Mouse (Mus musculus): Measurements from ENCODE around the gene Pkd1l2. TPM values are rescaled to one million over a fixed set of nuclear protein-coding genes. Genes with fewer than 3 reads are reported as not detected.

Pkd1l2 gene
- total and polyA plus RNA-seq, 2 experiments from 2014 or later = 0.01 TPM; not detected in 1

- no peak overlapping the region for H3K4me3 ChIP-seq (ENCODE audit: low read depth, low read length)
- H3K4me1 ChIP-seq (ENCODE audit: control insufficient read depth, insufficient read depth) = 0 out of 2 replicates have a peak, but pooled peaks cover 7% of the 10 kb centered on the region
- H3K27ac ChIP-seq (ENCODE audit: low read depth) = no peak overlapping the region
- 0 out of 2 replicates have a peak, but pooled peaks cover 10% of the 10 kb centered on the region for H3K9me3 ChIP-seq (replicated peaks; ENCODE audit: control insufficient read depth, low read length)
- 53% methylated on average over 11 of the region's 11 CpGs for WGBS
- ATAC-seq (ENCODE audit: insufficient read depth, low read depth) (no peak), DNase-seq (ENCODE audit: low spot score) (no peak)
- no peak overlapping the region for H3K4me2 ChIP-seq (ENCODE audit: low read depth, low read length)
- H3K27me3 ChIP-seq (ENCODE audit: control insufficient read depth, insufficient read depth, low read length) = no peaks in the 10 kb centered on the region
- no peak for TF ChIP-seq EP300 (IDR thresholded peaks at IDR 0.05; ENCODE audit: low read depth)
- no peak for TF ChIP-seq CTCF (IDR thresholded peaks at IDR 0.05; ENCODE audit: low read depth)
- no peak overlapping the region for H3K9ac ChIP-seq (replicated peaks; ENCODE audit: low read depth, low read length)
- no peaks in the 10 kb centered on the region for H3K36me3 ChIP-seq (replicated peaks; ENCODE audit: control insufficient read depth, insufficient read depth, low read length)
Observed at GRCm38 (mm10) chr8:117097564-117098191, 15.4 kb upstream of the Pkd1l2 start.

- ATAC-seq (ENCODE audit: insufficient read depth, low read depth) = no peak
- 63% methylated on average over 10 of the region's 10 CpGs for WGBS
- TF ChIP-seq EP300 (IDR thresholded peaks at IDR 0.05; ENCODE audit: low read depth) (no peak), CTCF (IDR thresholded peaks at IDR 0.05; ENCODE audit: low read depth) (no peak)
- Histone ChIP-seq H3K4me1 (ENCODE audit: control insufficient read depth, insufficient read depth) (0 out of 2 replicates have a peak, but pooled peaks cover 7% of the 10 kb centered on the region), H3K27me3 (ENCODE audit: control insufficient read depth, insufficient read depth, low read length) (no peaks in the 10 kb centered on the region), H3K9ac (replicated peaks; ENCODE audit: low read depth, low read length) (no peak overlapping the region), H3K36me3 (replicated peaks; ENCODE audit: control insufficient read depth, insufficient read depth, low read length) (no peaks in the 10 kb centered on the region), H3K9me3 (replicated peaks; ENCODE audit: control insufficient read depth, low read length) (0 out of 2 replicates have a peak, but pooled peaks cover 10% of the 10 kb centered on the region), H3K27ac (ENCODE audit: low read depth) (no peak overlapping the region), H3K4me2 (ENCODE audit: low read depth, low read length) (no peak overlapping the region), H3K4me3 (ENCODE audit: low read depth, low read length) (no peak overlapping the region)
- DNase-seq (ENCODE audit: low spot score) = no peak
Observed at GRCm38 (mm10) chr8:117097051-117097563, 14.9 kb upstream of the Pkd1l2 start.

- no peak for TF ChIP-seq CTCF (IDR thresholded peaks at IDR 0.05; ENCODE audit: low read depth)
- TF ChIP-seq EP300 (IDR thresholded peaks at IDR 0.05; ENCODE audit: low read depth) = no peak
- no peak within 1 kb of the TSS for H3K9ac ChIP-seq (replicated peaks; ENCODE audit: low read depth, low read length)
- H3K4me1 ChIP-seq (ENCODE audit: control insufficient read depth, insufficient read depth) = 0 out of 2 replicates have a peak, but pooled peaks cover 7% of the 10 kb centered on the region
- H3K9me3 ChIP-seq (replicated peaks; ENCODE audit: control insufficient read depth, low read length) = 0 out of 2 replicates have a peak, but pooled peaks cover 10% of the 10 kb centered on the region
- WGBS = 56% methylated on average over 12 of the region's 12 CpGs
- DNase-seq (ENCODE audit: low spot score) (no peak), ATAC-seq (ENCODE audit: insufficient read depth, low read depth) (no peak)
- no peak within 1 kb of the TSS for H3K4me2 ChIP-seq (ENCODE audit: low read depth, low read length)
- H3K36me3 ChIP-seq (replicated peaks; ENCODE audit: control insufficient read depth, insufficient read depth, low read length) = no peaks in the 10 kb centered on the region
- no peaks in the 10 kb centered on the region for H3K27me3 ChIP-seq (ENCODE audit: control insufficient read depth, insufficient read depth, low read length)
- H3K27ac ChIP-seq (ENCODE audit: low read depth) = no peak within 1 kb of the TSS
- H3K4me3 ChIP-seq (ENCODE audit: low read depth, low read length) = no peak within 1 kb of the TSS
Observed at GRCm38 (mm10) chr8:117095647-117096046, 13.4 kb upstream of the Pkd1l2 start, which contains the start of gene Bco1. Gene Bco1, plus strand, starts transcription at chr8:117095854.

- Histone ChIP-seq H3K27ac (ENCODE audit: low read depth) (no peak overlapping the region), H3K4me1 (ENCODE audit: control insufficient read depth, insufficient read depth) (0 out of 2 replicates have a peak, but pooled peaks cover 7% of the 10 kb centered on the region), H3K27me3 (ENCODE audit: control insufficient read depth, insufficient read depth, low read length) (no peaks in the 10 kb centered on the region), H3K9me3 (replicated peaks; ENCODE audit: control insufficient read depth, low read length) (0 out of 2 replicates have a peak, but pooled peaks cover 2% of the 10 kb centered on the region), H3K4me2 (ENCODE audit: low read depth, low read length) (no peak overlapping the region), H3K36me3 (replicated peaks; ENCODE audit: control insufficient read depth, insufficient read depth, low read length) (no peaks in the 10 kb centered on the region), H3K4me3 (ENCODE audit: low read depth, low read length) (no peak overlapping the region), H3K9ac (replicated peaks; ENCODE audit: low read depth, low read length) (no peak overlapping the region)
- TF ChIP-seq EP300 (IDR thresholded peaks at IDR 0.05; ENCODE audit: low read depth) (no peak), CTCF (IDR thresholded peaks at IDR 0.05; ENCODE audit: low read depth) (no peak)
- ATAC-seq (ENCODE audit: insufficient read depth, low read depth) (peak; percentile 83), DNase-seq (ENCODE audit: low spot score) (peak; percentile 56)
- 15% methylated on average over 5 of the region's 5 CpGs for WGBS
Observed at GRCm38 (mm10) chr8:117094053-117094452, 11.8 kb upstream of the Pkd1l2 start.

GRCm38 (mm10) chr8:117089802-117090201 is 7.6 kb upstream of the Pkd1l2 start:
- ATAC-seq (ENCODE audit: insufficient read depth, low read depth) (no peak), DNase-seq (ENCODE audit: low spot score) (no peak)
- H3K4me1 ChIP-seq (ENCODE audit: control insufficient read depth, insufficient read depth) = peaks cover 21% of the 10 kb centered on the region
- H3K36me3 ChIP-seq (replicated peaks; ENCODE audit: control insufficient read depth, insufficient read depth, low read length) = no peaks in the 10 kb centered on the region
- TF ChIP-seq CTCF (IDR thresholded peaks at IDR 0.05; ENCODE audit: low read depth) (no peak), EP300 (IDR thresholded peaks at IDR 0.05; ENCODE audit: low read depth) (no peak)
- no peak overlapping the region for H3K4me3 ChIP-seq (ENCODE audit: low read depth, low read length)
- H3K4me2 ChIP-seq (ENCODE audit: low read depth, low read length) = no peak overlapping the region
- H3K27ac ChIP-seq (ENCODE audit: low read depth) = no peak overlapping the region
- H3K9me3 ChIP-seq (replicated peaks; ENCODE audit: control insufficient read depth, low read length) = no peaks in the 10 kb centered on the region
- WGBS = 58% methylated on average over 4 of the region's 4 CpGs
- no peak overlapping the region for H3K9ac ChIP-seq (replicated peaks; ENCODE audit: low read depth, low read length)
- no peaks in the 10 kb centered on the region for H3K27me3 ChIP-seq (ENCODE audit: control insufficient read depth, insufficient read depth, low read length)

All from heart, postnatal 0 days (tissue).